Mouse (Mus musculus) liver, embryonic 11.5 days (tissue): ENCODE data around the gene Trib3. TPM values are rescaled to one million over a fixed set of nuclear protein-coding genes. Genes with fewer than 3 reads are reported as not detected.
"Not testable (repeated sequence)": the region's sequence is repeated elsewhere in the genome, so short reads cannot be mapped to it uniquely, and the experiment has no call there.

ENCODE experiments used
- ATAC-seq: fragments of 200-750 bp; cut with Nextera tagmentation; replicated peaks from 2 replicates; pipeline ENCODE4 v1.8.0; 2017; ENCODE audit warnings: moderate number of reproducible peaks, mild to moderate bottlenecking, moderate TSS enrichment, moderate library complexity; ENCODE audit not compliant: low FRiP score
- DNase-seq: peaks from one replicate; pipeline ENCODE4 v3.0.0-alpha.2; 2017; ENCODE audit warnings: low spot score
- H3K27ac ChIP-seq: fragments of 300-500 bp; sonication (generic); 2 replicates; pipeline ENCODE4 v1.5.1; 2014; ENCODE audit warnings: mild to moderate bottlenecking, low read depth, low read length, control low read depth
- H3K27me3 ChIP-seq: fragments of 300-500 bp; sonication (generic); replicated peaks from 2 replicates; pipeline ENCODE4 v1.6.1; 2014; ENCODE audit warnings: low read length, mixed read lengths; ENCODE audit not compliant: control insufficient read depth, insufficient read depth
- H3K36me3 ChIP-seq: fragments of 300-500 bp; sonication (generic); 2 replicates; pipeline ENCODE4 v1.6.1; 2014; ENCODE audit warnings: mild to moderate bottlenecking, low read length, moderate library complexity, mixed read lengths; ENCODE audit not compliant: control insufficient read depth, insufficient read depth
- H3K4me1 ChIP-seq: fragments of 300-500 bp; sonication (generic); replicated peaks from 2 replicates; pipeline ENCODE4 v1.6.1; 2014; ENCODE audit warnings: low read length, mixed read lengths; ENCODE audit not compliant: control insufficient read depth, insufficient read depth
- H3K4me2 ChIP-seq: fragments of 300-500 bp; sonication (generic); 2 replicates; pipeline ENCODE4 v1.6.1; 2014; ENCODE audit warnings: mild to moderate bottlenecking, control low read depth, moderate library complexity
- H3K4me3 ChIP-seq: fragments of 300-500 bp; sonication (generic); 2 replicates; pipeline ENCODE4 v1.5.1; 2014; ENCODE audit warnings: low read depth, low read length, control low read depth
- H3K9ac ChIP-seq: fragments of 300-500 bp; sonication (generic); 2 replicates; pipeline ENCODE4 v1.6.1; 2014; ENCODE audit warnings: low read depth, low read length, control low read depth
- H3K9me3 ChIP-seq: fragments of 300-500 bp; sonication (generic); 2 replicates; pipeline ENCODE4 v1.6.1; 2016; ENCODE audit warnings: low read length, inconsistent platforms, mixed read lengths; ENCODE audit not compliant: control insufficient read depth
- WGBS: fragments of 180-500 bp; shearing (Covaris S2); extraction: QIAGEN DNeasy Blood & Tissue Kit; methylation state at CpG from one replicate; pipeline ENCODE4 v1.1.7; 2014; 5-methylcytosine and 5-hydroxymethylcytosine counted together
- polyA plus RNA-seq: library from polyadenylated mRNA; unstranded; fragments of >200 nt; fragmentation: Nextera tagmentation; extraction: Ambion mirVana; gene quantifications from 2 replicates; pipeline ENCODE4 v1.2.1, GENCODE M21; 2014

Gene Trib3
- polyA plus RNA-seq, 1 experiment from 2014 or later, result 18.1 TPM

- no peak for DNase-seq
- H3K9ac ChIP-seq, result no peak overlapping the region
- no peak overlapping the region for H3K4me3 ChIP-seq
- no peak for ATAC-seq
- H3K4me2 ChIP-seq, result no peak overlapping the region
- H3K4me1 ChIP-seq, result no peaks in the 10 kb centered on the region
- H3K27me3 ChIP-seq, result peaks cover 34% of the 10 kb centered on the region
- H3K36me3 ChIP-seq, result no peaks in the 10 kb centered on the region
- H3K9me3 ChIP-seq, result no peaks in the 10 kb centered on the region
- WGBS, result 70% methylated on average over 7 of the region's 7 CpGs
- H3K27ac ChIP-seq, result no peak overlapping the region
Measured at GRCm38 (mm10) chr2:152372104-152372503, 28.3 kb upstream of the Trib3 start.

DNA sequence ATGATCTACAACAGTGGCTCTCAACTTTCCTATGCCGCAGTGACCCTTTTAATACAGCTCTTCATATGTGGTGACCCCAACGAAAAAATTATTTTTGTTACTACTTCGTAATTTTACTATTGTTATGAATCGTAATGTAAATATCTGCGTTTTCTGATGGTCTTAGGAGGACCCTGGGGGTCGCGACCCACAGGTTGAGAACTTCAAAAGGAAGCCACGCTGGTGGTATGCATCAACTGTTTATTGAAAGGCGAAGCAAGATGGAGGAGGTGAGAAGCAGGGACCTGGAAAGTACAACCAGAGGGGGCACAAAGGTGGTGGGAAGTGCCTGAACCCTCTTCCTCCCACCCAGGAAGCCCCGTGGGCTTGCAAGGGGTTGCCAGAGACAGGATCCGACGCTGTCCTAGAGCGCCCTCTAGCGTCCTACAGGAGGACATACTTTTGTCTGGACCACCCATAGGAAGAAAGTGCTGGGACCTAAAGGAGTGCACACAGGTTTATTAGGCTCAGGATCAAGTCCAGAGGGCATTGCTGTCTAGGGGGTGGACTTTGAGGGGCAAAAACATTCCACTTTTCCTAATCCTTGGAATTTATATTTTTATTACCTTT lies 24.8 kb upstream of the Trib3 start:
- WGBS, result 27% methylated on average over 14 of the region's 14 CpGs

DNA sequence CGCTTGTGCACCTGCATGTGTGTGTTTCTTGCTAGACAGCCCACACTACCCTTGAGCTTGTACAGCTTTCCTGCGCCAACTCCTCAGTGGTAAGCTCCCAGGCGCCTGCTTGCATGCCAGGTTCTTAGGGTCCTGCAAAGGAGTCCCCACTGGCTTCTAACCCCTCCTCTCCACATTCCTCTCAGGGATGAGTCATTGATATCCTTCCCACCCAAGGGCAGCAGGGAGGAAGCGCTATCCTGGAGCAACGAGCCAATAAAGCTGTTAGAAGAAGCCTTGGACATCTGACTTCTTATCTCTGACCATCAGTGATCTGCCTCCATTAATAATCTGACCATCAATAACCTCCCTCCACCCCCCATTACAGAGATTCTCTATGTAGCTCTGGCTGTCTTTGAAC lies 24.1 kb upstream of the Trib3 start:
- WGBS, result 73% methylated on average over 5 of the region's 5 CpGs

More for the DNA sequence above, 24.8 kb upstream of the Trib3 start:
- ATAC-seq (no peak), DNase-seq (peak; percentile 45)
- Histone ChIP-seq H3K4me2 (0 out of 2 replicates have a peak overlapping the region, but pooled peaks have one; percentile 28), H3K36me3 (no peaks in the 10 kb centered on the region), H3K27me3 (no peaks in the 10 kb centered on the region; the same call in 1 of the 2 replicates), H3K27ac (no peak overlapping the region), H3K9me3 (no peaks in the 10 kb centered on the region), H3K9ac (no peak overlapping the region), H3K4me3 (no peak overlapping the region), H3K4me1 (peaks cover under 1% of the 10 kb centered on the region; the same call in 1 of the 2 replicates)

GRCm38 (mm10) chr2:152363245-152364147 lies 19.7 kb upstream of the Trib3 start:
- ATAC-seq (peak; percentile 76), DNase-seq (peak; percentile 78)
- peaks cover 4% of the 10 kb centered on the region for H3K4me1 ChIP-seq
- peak overlapping the region; percentile 52; the same call in 1 of the 2 replicates for H3K9ac ChIP-seq
- peak overlapping the region; percentile 61 for H3K4me2 ChIP-seq
- H3K36me3 ChIP-seq, result no peaks in the 10 kb centered on the region
- H3K4me3 ChIP-seq, result peak overlapping the region; percentile 15; the same call in 1 of the 2 replicates
- H3K9me3 ChIP-seq, result no peaks in the 10 kb centered on the region
- 0 out of 2 replicates have a peak overlapping the region, but pooled peaks have one; percentile 13 for H3K27ac ChIP-seq
- 11% methylated on average over 17 of the region's 17 CpGs for WGBS
- H3K27me3 ChIP-seq, result no peaks in the 10 kb centered on the region

More for the DNA sequence above, 24.1 kb upstream of the Trib3 start:
- Histone ChIP-seq H3K27me3 (no peaks in the 10 kb centered on the region; the same call in 1 of the 2 replicates), H3K4me1 (peaks cover 4% of the 10 kb centered on the region; the same call in 1 of the 2 replicates), H3K4me3 (no peak overlapping the region), H3K36me3 (no peaks in the 10 kb centered on the region), H3K9me3 (no peaks in the 10 kb centered on the region), H3K4me2 (no peak overlapping the region), H3K9ac (no peak overlapping the region), H3K27ac (no peak overlapping the region)
- ATAC-seq, result no peak
- DNase-seq, result no peak

GRCm38 (mm10) chr2:152361193-152361592 lies 17.4 kb upstream of the Trib3 start:
- H3K9me3 ChIP-seq, result no peaks in the 10 kb centered on the region
- DNase-seq (no peak), ATAC-seq (no peak)
- H3K27me3 ChIP-seq, result no peaks in the 10 kb centered on the region
- no peaks in the 10 kb centered on the region for H3K36me3 ChIP-seq
- H3K4me2 ChIP-seq, result no peak overlapping the region
- H3K9ac ChIP-seq, result no peak overlapping the region
- H3K4me3 ChIP-seq, result no peak overlapping the region
- H3K27ac ChIP-seq, result no peak overlapping the region
- H3K4me1 ChIP-seq, result peaks cover 4% of the 10 kb centered on the region
- WGBS, result 83% methylated on average over 8 of the region's 8 CpGs

DNA sequence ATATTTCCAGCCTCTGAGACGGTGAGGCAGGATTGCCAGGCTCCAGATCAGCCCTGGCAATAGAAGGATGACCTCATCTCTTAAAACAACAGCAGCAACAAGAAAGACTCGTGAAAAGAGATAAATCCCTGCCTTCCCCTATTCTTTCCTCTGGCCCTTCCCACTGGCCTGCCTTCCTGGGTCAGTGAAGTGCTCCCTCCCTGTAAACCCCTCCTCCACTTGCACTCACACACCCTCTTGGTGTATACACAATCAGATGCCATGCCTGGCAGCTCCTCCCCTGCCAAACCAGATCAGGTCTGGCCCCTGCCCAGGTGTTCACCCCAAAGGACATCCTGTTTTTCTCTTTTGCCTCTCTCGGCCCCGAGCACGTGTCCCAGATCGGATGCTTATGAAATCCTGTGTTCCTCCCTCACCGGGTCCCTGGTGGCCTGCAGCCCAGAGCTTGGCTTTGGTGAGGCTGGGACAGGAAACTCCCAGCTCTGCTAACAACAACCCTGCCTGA lies 16.5 kb upstream of the Trib3 start:
- H3K9ac ChIP-seq, result no peak overlapping the region; the same call in 1 of the 2 replicates
- no peaks in the 10 kb centered on the region for H3K27me3 ChIP-seq
- DNase-seq (no peak), ATAC-seq (no peak)
- 47% methylated on average over 7 of the region's 7 CpGs for WGBS
- H3K9me3 ChIP-seq, result no peaks in the 10 kb centered on the region
- H3K27ac ChIP-seq, result no peak overlapping the region
- no peak overlapping the region for H3K4me2 ChIP-seq
- H3K4me1 ChIP-seq, result peaks cover 4% of the 10 kb centered on the region
- H3K36me3 ChIP-seq, result no peaks in the 10 kb centered on the region
- H3K4me3 ChIP-seq, result no peak overlapping the region

DNA sequence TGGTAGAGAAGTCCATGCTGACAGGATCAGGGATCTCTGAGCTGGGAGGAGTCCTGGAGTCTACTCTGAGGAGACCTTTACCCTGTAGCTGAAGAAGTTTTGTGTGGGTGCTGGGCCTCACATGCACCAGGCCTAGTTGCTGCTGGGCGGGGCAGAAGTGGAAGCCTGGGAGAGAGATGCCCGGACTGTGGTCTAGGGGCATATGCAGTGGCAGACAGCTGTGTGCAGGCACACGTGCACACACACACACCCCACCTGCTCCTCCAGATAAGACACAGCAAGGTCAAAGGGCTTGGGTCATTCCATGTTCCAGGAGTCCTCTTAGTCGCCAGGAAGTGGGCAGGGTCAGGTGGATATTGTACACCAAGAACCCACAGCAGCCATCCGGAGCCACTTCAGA lies 15.8 kb upstream of the Trib3 start:
- Histone ChIP-seq H3K27me3 (no peaks in the 10 kb centered on the region), H3K4me3 (no peak overlapping the region), H3K9ac (no peak overlapping the region), H3K36me3 (no peaks in the 10 kb centered on the region), H3K9me3 (no peaks in the 10 kb centered on the region), H3K27ac (no peak overlapping the region), H3K4me2 (no peak overlapping the region), H3K4me1 (peaks cover 4% of the 10 kb centered on the region)
- 0 out of 2 replicates have a peak, but pooled peaks have one; percentile 25 for ATAC-seq
- no peak for DNase-seq
- WGBS, result 48% methylated on average over 5 of the region's 5 CpGs

DNA sequence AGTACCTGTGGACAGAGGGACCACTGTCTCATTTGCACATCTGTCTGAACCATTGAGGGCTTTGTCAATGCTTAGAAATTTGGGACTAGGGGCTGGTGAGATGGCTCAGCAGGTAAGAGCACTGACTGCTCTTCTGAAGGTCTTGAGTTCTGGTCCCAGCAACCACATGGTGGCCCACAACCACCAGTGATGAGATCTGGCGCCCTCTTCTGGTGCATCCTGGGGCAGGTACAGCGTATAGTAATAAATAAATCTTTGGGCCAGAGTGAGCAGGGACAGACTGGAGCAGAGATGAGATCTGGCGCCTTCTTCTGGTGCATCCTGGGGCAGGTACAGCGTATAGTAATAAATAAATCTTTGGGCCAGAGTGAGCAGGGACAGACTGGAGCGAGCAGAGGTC lies 15.1 kb upstream of the Trib3 start:
- not testable (repeated sequence) for DNase-seq, ATAC-seq
- WGBS, result 84% methylated on average over 5 of the region's 5 CpGs

More for the DNA sequence above, 15.1 kb upstream of the Trib3 start:
- H3K9me3 ChIP-seq, H3K27ac ChIP-seq, H3K27me3 ChIP-seq, H3K9ac ChIP-seq, H3K4me1 ChIP-seq, H3K4me2 ChIP-seq, H3K36me3 ChIP-seq, H3K4me3 ChIP-seq: not testable (repeated sequence)
